Mouse (Mus musculus): Measurements from ENCODE around the gene Vax1.

Vax1 gene

GRCm38 (mm10) chr19:59169936-59170765 is at the start of gene Vax1:
Vax1 (minus strand) TSS chr19:59170056.
- no peak for DNase-seq

GRCm38 (mm10) chr19:59218991-59219390 is 49.1 kb upstream of the Vax1 start, which contains the start of gene Kcnk18:
Kcnk18 (plus strand) TSS chr19:59219214.
- no peak for DNase-seq

DNA sequence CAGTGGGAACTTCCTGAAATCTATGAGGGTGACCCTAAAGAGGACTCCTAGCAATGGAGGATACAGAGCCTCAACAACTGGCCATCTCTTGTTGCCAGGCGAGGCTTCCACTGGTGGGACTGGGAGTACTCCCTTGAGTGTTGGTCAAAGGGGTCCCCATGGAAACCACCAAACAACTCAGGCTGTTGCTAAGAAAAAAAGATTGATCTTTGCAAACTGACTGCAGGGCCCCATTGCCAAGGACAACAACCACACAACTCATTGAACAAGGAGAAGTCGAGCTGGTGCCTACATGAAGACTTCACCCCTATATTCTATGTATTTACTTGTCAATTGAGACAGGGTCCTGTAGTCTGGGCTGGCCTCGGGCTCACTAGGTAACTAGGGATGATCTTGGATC is 47.0 kb upstream of the Vax1 start:
- no peak for DNase-seq

- no peak for DNase-seq
Observed at GRCm38 (mm10) chr19:59208986-59209385, 39.1 kb upstream of the Vax1 start.

- peak; percentile 72 for DNase-seq
Observed at GRCm38 (mm10) chr19:59208475-59208874, 38.6 kb upstream of the Vax1 start.

DNA sequence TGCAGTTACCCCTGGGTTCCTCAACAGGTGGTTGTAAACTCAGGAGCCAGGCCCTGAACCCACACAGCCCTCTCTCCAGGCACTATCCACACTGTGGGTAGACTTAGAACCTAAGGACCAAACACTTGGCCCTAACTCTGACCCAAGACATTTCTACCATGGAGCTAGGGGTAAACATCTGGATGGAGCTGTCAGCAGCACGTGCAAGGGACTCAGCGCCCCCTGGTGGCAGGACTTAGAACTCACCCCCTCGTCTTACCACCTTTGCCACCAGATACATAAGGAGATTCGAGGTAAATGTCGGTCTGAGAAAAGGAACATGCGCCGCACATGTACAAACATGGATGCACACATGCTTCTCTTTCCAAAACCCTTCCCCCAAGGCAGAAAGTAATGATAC is 28.3 kb upstream of the Vax1 start:
- DNase-seq = peak; percentile 78

- peak; percentile 57 for DNase-seq
Observed at GRCm38 (mm10) chr19:59196111-59196666, 26.3 kb upstream of the Vax1 start.

DNA sequence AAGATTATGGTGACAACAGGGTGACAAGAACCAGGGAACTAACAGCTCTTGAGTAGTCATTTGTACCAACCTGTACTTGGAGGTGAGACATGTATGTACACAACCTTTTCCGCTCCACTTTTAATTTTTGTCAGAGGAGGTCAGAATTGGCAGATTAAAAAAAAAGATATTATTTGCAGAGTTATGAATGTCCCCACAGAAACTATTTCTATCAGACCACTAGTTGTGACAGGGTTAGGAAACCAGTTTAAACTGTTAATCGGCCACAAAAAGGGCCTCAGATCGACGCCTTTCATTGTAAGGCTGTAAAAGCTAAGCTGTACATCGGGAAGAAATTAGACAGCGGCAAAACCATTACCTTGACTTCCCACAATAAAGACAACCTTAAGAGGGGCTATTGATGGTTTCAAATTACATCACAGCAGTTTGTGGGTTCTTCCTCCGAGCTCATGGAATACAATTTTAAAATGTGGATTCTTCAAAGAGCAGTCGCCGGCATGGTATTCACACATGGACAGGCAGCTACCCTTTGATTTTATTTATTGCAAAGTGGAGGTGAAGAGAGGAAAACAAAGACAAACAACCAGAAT is 25.4 kb upstream of the Vax1 start:
- no peak for DNase-seq

DNA sequence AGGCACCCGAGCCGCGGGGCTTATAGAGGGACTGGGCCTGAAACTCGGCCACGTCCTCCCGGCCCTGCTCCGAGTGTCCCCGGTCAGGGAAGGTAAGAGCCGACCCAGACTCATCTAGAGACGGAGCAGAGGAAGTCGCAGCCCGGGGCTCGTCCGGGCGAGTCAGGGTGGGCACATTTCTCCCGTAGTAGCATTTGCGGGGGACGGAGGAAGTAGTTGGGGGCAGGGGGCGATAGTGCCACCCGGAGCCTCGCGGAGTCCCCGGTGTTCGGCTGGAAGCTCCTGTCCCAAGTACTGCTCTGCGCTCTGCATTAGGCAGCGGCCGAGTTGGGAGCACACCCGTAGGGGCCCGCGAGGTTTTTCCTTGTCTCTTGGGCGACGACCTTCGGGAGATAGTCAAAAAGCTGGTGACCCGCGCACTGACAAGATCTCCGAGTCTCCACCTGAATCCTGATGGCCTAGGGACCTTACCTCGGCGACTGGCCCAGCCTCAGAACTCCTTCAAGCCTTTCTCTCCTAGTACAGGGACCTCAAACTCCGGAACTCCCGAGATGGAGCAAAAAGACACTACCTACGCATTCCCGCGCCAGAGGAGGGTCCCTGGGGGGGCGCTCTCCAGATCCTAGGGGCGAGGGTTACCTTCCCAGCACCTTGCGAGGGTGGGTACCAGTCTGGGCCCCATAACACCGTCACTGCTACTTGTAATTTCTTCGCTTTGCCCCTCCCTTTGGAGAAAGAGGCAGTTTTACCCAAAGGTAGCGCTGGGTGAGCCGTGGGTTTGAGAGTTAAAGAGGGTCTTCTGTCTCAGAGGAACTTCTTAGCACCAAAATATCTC is 24.3 kb upstream of the Vax1 start:
- DNase-seq = no peak

GRCm38 (mm10) chr19:59193456-59193855 is 23.6 kb upstream of the Vax1 start:
- no peak for DNase-seq

- DNase-seq = no peak
Observed at GRCm38 (mm10) chr19:59192491-59192890, 22.6 kb upstream of the Vax1 start.

- no peak for DNase-seq
Observed at GRCm38 (mm10) chr19:59191123-59191505, 21.3 kb upstream of the Vax1 start.

DNA sequence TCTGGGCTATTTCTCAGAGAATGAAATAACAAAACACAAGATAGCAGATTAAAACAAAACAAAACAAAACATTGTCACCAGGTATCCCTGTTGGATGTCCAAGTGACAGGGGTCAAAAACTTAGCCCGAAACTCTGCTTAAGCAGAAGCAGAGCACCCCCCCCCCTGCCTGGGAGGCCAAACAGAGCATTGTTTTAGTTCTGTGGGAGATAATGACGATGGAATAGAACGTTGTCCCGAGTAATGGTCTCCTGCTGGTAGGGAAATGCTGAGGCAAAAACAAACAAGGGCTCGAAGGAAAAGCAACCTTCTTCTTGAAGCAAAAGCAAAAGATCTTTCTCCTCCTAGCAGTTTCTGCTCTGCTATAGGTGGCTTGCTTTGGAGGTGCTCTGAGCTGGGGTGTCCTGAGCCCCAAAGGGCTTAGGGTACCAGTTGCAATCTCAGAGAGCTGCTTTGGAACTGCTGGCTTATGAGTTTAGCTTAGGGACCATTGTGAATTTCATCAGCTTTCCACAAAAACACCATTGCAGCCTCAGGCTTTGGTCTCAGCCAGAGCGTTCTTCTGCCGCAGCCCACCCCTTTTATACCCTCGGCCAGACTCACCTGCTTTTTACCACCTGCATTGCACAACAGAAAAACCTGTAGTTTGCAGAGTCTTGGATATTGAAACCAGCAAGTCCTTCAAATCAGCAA is 20.7 kb upstream of the Vax1 start:
- no peak for DNase-seq

GRCm38 (mm10) chr19:59188981-59189380 is 19.1 kb upstream of the Vax1 start:
- no peak for DNase-seq

GRCm38 (mm10) chr19:59184000-59184399 is 14.1 kb upstream of the Vax1 start:
- DNase-seq = no peak

- no peak for DNase-seq
Observed at GRCm38 (mm10) chr19:59173341-59174015, 3.6 kb upstream of the Vax1 start.

- DNase-seq = no peak
Observed at GRCm38 (mm10) chr19:59172781-59173180, 2.9 kb upstream of the Vax1 start.

DNA sequence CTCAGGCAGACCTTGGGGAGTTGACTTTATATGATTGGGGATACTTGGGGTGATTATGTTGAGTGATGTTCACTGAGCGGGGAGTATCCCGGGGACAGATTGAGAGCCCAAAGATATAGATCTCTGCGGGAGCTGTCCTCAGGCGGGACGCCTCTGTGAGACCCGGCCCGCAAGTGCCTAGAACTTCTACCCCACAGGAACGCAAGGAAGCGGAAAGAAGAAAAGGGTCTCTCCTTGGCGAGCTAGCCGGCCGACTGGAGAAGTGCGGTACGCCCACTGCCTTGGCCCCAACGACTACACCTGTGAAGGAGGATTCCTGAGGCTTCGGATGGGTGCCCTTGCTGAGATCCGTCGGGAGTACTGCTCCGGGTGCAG is 2.0 kb upstream of the Vax1 start:
- no peak for DNase-seq

DNA sequence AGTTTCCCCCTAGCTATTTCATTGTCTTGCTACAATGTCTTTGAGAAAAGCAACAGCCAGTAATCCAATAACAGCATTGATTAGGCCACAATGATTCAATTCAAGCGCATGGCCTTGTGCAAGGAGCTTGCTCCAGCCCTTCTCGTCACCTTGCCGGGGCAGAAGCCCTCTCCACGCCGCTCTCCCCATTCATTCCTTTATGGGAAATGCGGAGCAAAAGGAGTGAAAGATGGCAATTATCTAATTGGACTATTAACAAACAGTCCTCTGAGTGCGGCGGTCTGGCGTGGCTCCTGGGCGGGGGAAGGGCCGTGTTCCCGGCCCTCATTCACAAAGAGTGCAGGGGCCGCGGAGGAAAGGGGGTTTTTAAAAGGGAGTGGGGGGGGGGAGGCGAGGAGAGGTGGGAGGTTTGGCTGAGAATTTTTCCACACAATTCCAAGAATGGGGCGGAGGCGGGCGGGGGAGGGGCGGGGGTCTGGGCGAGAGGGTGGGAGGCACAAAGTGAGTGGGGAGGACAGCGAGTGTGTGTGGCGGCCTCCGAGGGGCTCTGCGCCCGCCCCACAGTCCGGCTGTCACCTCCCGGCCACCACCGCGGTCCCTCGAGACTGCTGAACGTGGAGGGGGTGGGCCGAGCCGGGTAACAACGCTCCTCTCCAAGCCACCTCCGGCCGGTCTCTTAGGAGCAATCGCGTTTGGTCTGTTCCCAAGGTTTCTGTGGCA is 1.5 kb upstream of the Vax1 start:
- DNase-seq = no peak

- no peak for DNase-seq
Observed at GRCm38 (mm10) chr19:59170766-59171095, 875 bp upstream of the Vax1 start.

- no peak for DNase-seq
Observed at GRCm38 (mm10) chr19:59169143-59169935, 517 bp downstream of the Vax1 start.
